Mouse (Mus musculus): Measurements from ENCODE around the gene Crebbp.

GRCm38 (mm10) chr16:4033971-4034370, 179.8 kb downstream of the Crebbp start:
- no peak for TF ChIP-seq CTCF (IDR thresholded peaks at IDR 0.05; ENCODE audit: control insufficient read depth, insufficient read depth, insufficient read length)
- no peak for TF ChIP-seq MAX (IDR thresholded peaks at IDR 0.05)
